Mouse (Mus musculus) erythroblast, embryonic 14.5 days (primary cell): ENCODE measurements around the gene Amdhd2. TPM values are rescaled to one million over a fixed set of nuclear protein-coding genes. Genes with fewer than 3 reads are reported as not detected.

Experiments used
- H3K27me3 ChIP-seq: 2 replicates; pipeline ENCODE4 v1.6.1; 2012; ENCODE audit warnings: inconsistent platforms; ENCODE audit not compliant: control insufficient read depth
- H3K36me3 ChIP-seq: 2 replicates; pipeline ENCODE4 v1.6.1; 2012; ENCODE audit warnings: mild to moderate bottlenecking, inconsistent platforms; ENCODE audit not compliant: control insufficient read depth
- H3K4me1 ChIP-seq: 2 replicates; pipeline ENCODE4 v1.6.1; 2012; ENCODE audit warnings: inconsistent platforms; ENCODE audit not compliant: control insufficient read depth
- H3K4me3 ChIP-seq: replicated peaks from 2 replicates; pipeline ENCODE3; 2012; ENCODE audit warnings: moderate library complexity, mild to moderate bottlenecking, inconsistent platforms
- H3K9me3 ChIP-seq: 2 replicates; pipeline ENCODE4 v1.6.1; 2012; ENCODE audit warnings: low read length, inconsistent platforms, mixed read lengths; ENCODE audit not compliant: control insufficient read depth
- GATA1 ChIP-seq: IDR thresholded peaks from 2 replicates; pipeline ENCODE4 v1.6.1; 2012; ENCODE audit warnings: low read length, inconsistent platforms, mixed read lengths
- TAL1 ChIP-seq: IDR thresholded peaks from 3 replicates; pipeline ENCODE4 v1.6.1; 2012; ENCODE audit warnings: low read length, inconsistent platforms, mixed read lengths
- polyA plus RNA-seq: library from polyadenylated mRNA; stranded (reverse); fragments of >175 nt; gene quantifications from 2 replicates; pipeline ENCODE4 v1.2.3, GENCODE M21; 2012

The Amdhd2 gene
- polyA plus RNA-seq, 1 experiment, result 9.1 TPM

GRCm38 (mm10) chr17:24199741-24200140 lies 36.2 kb upstream of the Amdhd2 start:
- no peak for TF ChIP-seq TAL1
- no peak for TF ChIP-seq GATA1
- no peaks in the 10 kb centered on the region for H3K9me3 ChIP-seq
- peaks cover 89% of the 10 kb centered on the region for H3K36me3 ChIP-seq
- H3K4me3 ChIP-seq, result peak overlapping the region; percentile 58
- H3K27me3 ChIP-seq, result no peaks in the 10 kb centered on the region
- peaks cover 100% of the 10 kb centered on the region for H3K4me1 ChIP-seq

- Histone ChIP-seq H3K9me3 (no peaks in the 10 kb centered on the region), H3K4me3 (peak overlapping the region; percentile 58), H3K4me1 (peaks cover 100% of the 10 kb centered on the region), H3K36me3 (peaks cover 89% of the 10 kb centered on the region), H3K27me3 (no peaks in the 10 kb centered on the region)
- TF ChIP-seq GATA1 (peak; percentile 61), TAL1 (peak; percentile 51; the same call in 2 of the 3 replicates)
These were observed 35.7 kb upstream of the Amdhd2 start for GRCm38 (mm10) chr17:24199252-24199651.

GRCm38 (mm10) chr17:24197032-24197824 lies 33.7 kb upstream of the Amdhd2 start:
- Histone ChIP-seq H3K4me3 (peak overlapping the region; percentile 58), H3K4me1 (peaks cover 100% of the 10 kb centered on the region)

GRCm38 (mm10) chr17:24195349-24195748 lies 31.8 kb upstream of the Amdhd2 start:
- Histone ChIP-seq H3K27me3 (no peaks in the 10 kb centered on the region), H3K4me3 (no peak overlapping the region), H3K9me3 (no peaks in the 10 kb centered on the region), H3K36me3 (peaks cover 93% of the 10 kb centered on the region), H3K4me1 (peaks cover 96% of the 10 kb centered on the region)
- TF ChIP-seq TAL1, result no peak
- TF ChIP-seq GATA1, result no peak

More at GRCm38 (mm10) chr17:24197032-24197824, 33.7 kb upstream of the Amdhd2 start:
- H3K36me3 ChIP-seq, result peaks cover 97% of the 10 kb centered on the region
- H3K27me3 ChIP-seq, result no peaks in the 10 kb centered on the region
- TF ChIP-seq GATA1 (peak; percentile 66), TAL1 (peak; percentile 32; the same call in 1 of the 3 replicates)
- no peaks in the 10 kb centered on the region for H3K9me3 ChIP-seq

- Histone ChIP-seq H3K4me1 (peaks cover 85% of the 10 kb centered on the region), H3K4me3 (peak overlapping the region; percentile 29), H3K36me3 (peaks cover 94% of the 10 kb centered on the region), H3K27me3 (no peaks in the 10 kb centered on the region), H3K9me3 (no peaks in the 10 kb centered on the region)
- no peak for TF ChIP-seq GATA1
These were observed 30.2 kb upstream of the Amdhd2 start for GRCm38 (mm10) chr17:24193769-24194168.

GRCm38 (mm10) chr17:24193268-24193667 lies 29.7 kb upstream of the Amdhd2 start:
- H3K9me3 ChIP-seq, result no peaks in the 10 kb centered on the region
- peak overlapping the region; percentile 29 for H3K4me3 ChIP-seq
- no peaks in the 10 kb centered on the region for H3K27me3 ChIP-seq
- H3K36me3 ChIP-seq, result peaks cover 94% of the 10 kb centered on the region
- H3K4me1 ChIP-seq, result peaks cover 80% of the 10 kb centered on the region
- TF ChIP-seq TAL1 (no peak), GATA1 (no peak)

GRCm38 (mm10) chr17:24192848-24193247 lies 29.3 kb upstream of the Amdhd2 start:
- no peaks in the 10 kb centered on the region for H3K9me3 ChIP-seq
- no peak overlapping the region for H3K4me3 ChIP-seq
- TF ChIP-seq TAL1, result no peak
- no peak for TF ChIP-seq GATA1
- H3K27me3 ChIP-seq, result no peaks in the 10 kb centered on the region
- H3K36me3 ChIP-seq, result peaks cover 94% of the 10 kb centered on the region
- peaks cover 77% of the 10 kb centered on the region for H3K4me1 ChIP-seq

- Histone ChIP-seq H3K4me3 (no peak overlapping the region), H3K36me3 (peaks cover 90% of the 10 kb centered on the region), H3K9me3 (no peaks in the 10 kb centered on the region), H3K4me1 (peaks cover 64% of the 10 kb centered on the region), H3K27me3 (no peaks in the 10 kb centered on the region)
- TF ChIP-seq TAL1, result no peak
- no peak for TF ChIP-seq GATA1
These were observed 27.9 kb upstream of the Amdhd2 start for GRCm38 (mm10) chr17:24191481-24191880.

- Histone ChIP-seq H3K4me3 (no peak overlapping the region), H3K4me1 (peaks cover 58% of the 10 kb centered on the region), H3K36me3 (peaks cover 90% of the 10 kb centered on the region), H3K27me3 (no peaks in the 10 kb centered on the region), H3K9me3 (no peaks in the 10 kb centered on the region)
- TF ChIP-seq TAL1 (no peak), GATA1 (no peak)
These were observed 27.4 kb upstream of the Amdhd2 start for GRCm38 (mm10) chr17:24190934-24191333.

- Histone ChIP-seq H3K9me3 (no peaks in the 10 kb centered on the region), H3K36me3 (peaks cover 43% of the 10 kb centered on the region), H3K4me1 (peaks cover 62% of the 10 kb centered on the region), H3K27me3 (no peaks in the 10 kb centered on the region), H3K4me3 (no peak overlapping the region)
- TF ChIP-seq GATA1 (no peak), TAL1 (no peak)
These were observed 10.7 kb upstream of the Amdhd2 start for GRCm38 (mm10) chr17:24174259-24174658.
